Mouse (Mus musculus) thymus, postnatal 0 days (tissue): Measurements from ENCODE around the gene Fzr1. TPM values are rescaled to one million over a fixed set of nuclear protein-coding genes. Genes with fewer than 3 reads are reported as not detected.

Source experiments
- microRNA-seq: library from miRNA; unstranded; fragments of <30 nt; microRNA quantifications from one replicate; pipeline ENCODE4, GENCODE M21; 2016; ENCODE audit warnings: borderline number of aligned reads
- polyA plus RNA-seq: library from polyadenylated mRNA; unstranded; fragments of >200 nt; fragmentation: Nextera tagmentation; extraction: Ambion mirVana; gene quantifications from 2 replicates; pipeline ENCODE4 v1.2.1, GENCODE M21; 2015

Fzr1 gene
- polyA plus RNA-seq, 1 experiment from 2014 or later: 96.9 TPM

Small RNA genes within 50 kb of the gene (microRNA-seq; reads per million reads assigned to microRNA genes)
- not detected for gene Mir1191b
- gene Mir6913: not detected

Other genes with a start within 250 kb of the Fzr1 start
- gene Zbtb7a, start 243.3 kb downstream of the Fzr1 start, polyA plus RNA-seq: 34.5 and 44.9 TPM in 2 replicates
- gene Pias4, start 210.6 kb downstream of the Fzr1 start, polyA plus RNA-seq: 37.3 and 39.0 TPM in 2 replicates
- gene Eef2, start 201.9 kb downstream of the Fzr1 start, polyA plus RNA-seq: 612 and 638 TPM in 2 replicates
- gene Dapk3, start 195.5 kb downstream of the Fzr1 start, polyA plus RNA-seq: 47.8 and 54.1 TPM in 2 replicates
- not detected in 2 replicates for gene 4930442H23Rik, start 194.7 kb downstream of the Fzr1 start, polyA plus RNA-seq
- 0.08 TPM in 1 of 2 replicates, not detected in the other for gene Nmrk2, start 176.5 kb downstream of the Fzr1 start, polyA plus RNA-seq
- 0.62 and 0.70 TPM in 2 replicates for gene Atcay, start 147.7 kb downstream of the Fzr1 start, polyA plus RNA-seq
- gene Zfr2, start 145.4 kb downstream of the Fzr1 start, polyA plus RNA-seq: 0.81 and 1.7 TPM in 2 replicates
- gene Matk, start 125.6 kb downstream of the Fzr1 start, polyA plus RNA-seq: 17.7 and 19.3 TPM in 2 replicates
- 216 and 225 TPM in 2 replicates for gene Mrpl54, start 111.6 kb downstream of the Fzr1 start, polyA plus RNA-seq
- gene Apba3, start 111.6 kb downstream of the Fzr1 start, polyA plus RNA-seq: 34.8 and 38.7 TPM in 2 replicates
- 7.8 and 9.3 TPM in 2 replicates for gene Tjp3, start 86.9 kb downstream of the Fzr1 start, polyA plus RNA-seq
- 36.9 and 38.6 TPM in 2 replicates for gene Pip5k1c, start 85.6 kb downstream of the Fzr1 start, polyA plus RNA-seq
- 41.3 and 45.8 TPM in 2 replicates for gene Cactin, start 57.4 kb downstream of the Fzr1 start, polyA plus RNA-seq
- 97.5 and 103 TPM in 2 replicates for gene Tbxa2r, start 49.8 kb downstream of the Fzr1 start, polyA plus RNA-seq
- gene Gipc3, start 35.2 kb downstream of the Fzr1 start, polyA plus RNA-seq: 0.14 and 0.16 TPM in 2 replicates
- 88.5 and 100 TPM in 2 replicates for gene Hmg20b, start 28.0 kb downstream of the Fzr1 start, polyA plus RNA-seq
- 36.3 and 38.1 TPM in 2 replicates for gene Mfsd12, start 21.0 kb downstream of the Fzr1 start, polyA plus RNA-seq
- gene 4930404N11Rik, start 12.7 kb downstream of the Fzr1 start, polyA plus RNA-seq: 1.7 and 3.0 TPM in 2 replicates
- gene Dohh, start 5.9 kb upstream of the Fzr1 start, polyA plus RNA-seq: 71.3 and 78.7 TPM in 2 replicates
- 2.3 TPM in 2 replicates for gene Gm48551, start 6.0 kb upstream of the Fzr1 start, polyA plus RNA-seq
- gene Gm48552, start 10.5 kb upstream of the Fzr1 start, polyA plus RNA-seq: 0.72 and 1.5 TPM in 2 replicates
- gene Smim24, start 14.5 kb upstream of the Fzr1 start, polyA plus RNA-seq: 12.5 and 14.0 TPM in 2 replicates
- 21.5 and 21.9 TPM in 2 replicates for gene Nfic, start 77.1 kb upstream of the Fzr1 start, polyA plus RNA-seq
- 0.04 and 0.25 TPM in 2 replicates for gene Celf5, start 104.2 kb upstream of the Fzr1 start, polyA plus RNA-seq
- 39.4 and 45.5 TPM in 2 replicates for gene Ncln, start 117.9 kb upstream of the Fzr1 start, polyA plus RNA-seq
- 22.2 and 25.6 TPM in 2 replicates for gene S1pr4, start 121.6 kb upstream of the Fzr1 start, polyA plus RNA-seq
- gene Gna15, start 145.7 kb upstream of the Fzr1 start, polyA plus RNA-seq: 3.5 TPM in 2 replicates
- gene Gna11, start 166.7 kb upstream of the Fzr1 start, polyA plus RNA-seq: 28.5 and 30.0 TPM in 2 replicates
- gene Aes, start 181.0 kb upstream of the Fzr1 start, polyA plus RNA-seq: 683 and 740 TPM in 2 replicates
- 2.4 and 2.9 TPM in 2 replicates for gene Tle2, start 196.0 kb upstream of the Fzr1 start, polyA plus RNA-seq
- gene Tle6, start 222.6 kb upstream of the Fzr1 start, polyA plus RNA-seq: 3.7 and 4.8 TPM in 2 replicates
- 0.85 and 0.98 TPM in 2 replicates for gene BC025920, start 227.8 kb upstream of the Fzr1 start, polyA plus RNA-seq
- 26.7 and 31.3 TPM in 2 replicates for gene Sirt6, start 249.3 kb upstream of the Fzr1 start, polyA plus RNA-seq